Mouse (Mus musculus): ENCODE results near the gene Clec5a. TPM values are rescaled to one million over a fixed set of nuclear protein-coding genes. Genes with fewer than 3 reads are reported as not detected.
A peak's percentile ranks its signal among the peaks of the same experiment; 100 is the strongest.

Clec5a gene
- total RNA-seq (2021): 1 to 10 TPM in 1 of 2 experiments, under 1 TPM in 1; 0.68 to 1.9 TPM
- 0.47 and 1.0 TPM in 2 replicates for polyA plus RNA-seq (2012; rRNA removed)
- long read RNA-seq, partial matches to known transcripts: 0 of 2 reads
- long read RNA-seq, other reads (novel, unspliced or antisense): 0 of 2 reads

DNA sequence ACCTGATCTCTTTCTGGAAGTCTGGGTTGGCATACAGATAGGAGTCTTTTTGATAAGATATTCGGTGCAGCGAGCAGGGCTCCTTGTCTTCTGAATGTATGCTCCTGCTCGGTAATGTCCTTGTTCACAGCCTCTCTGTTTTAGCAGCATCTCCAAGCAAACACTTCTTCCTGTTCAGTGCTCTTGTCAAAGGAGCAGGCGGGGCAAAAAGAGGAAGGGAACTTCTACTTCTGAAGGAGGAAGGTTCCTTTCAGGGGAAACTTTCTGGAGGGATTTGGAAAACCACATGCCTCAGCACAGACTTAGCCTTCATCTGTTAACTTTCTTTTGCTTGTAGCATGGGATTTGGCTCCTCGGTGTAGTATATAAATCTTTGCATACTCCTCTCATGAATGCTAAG lies at the start of gene Clec5a:
Clec5a (minus strand) TSS at position 177 of the 400 bp plus-strand sequence.
- intact Hi-C loops (cut with DNase I): no loop called here
- peak in 1 of 2 experiments; percentile 5 for DNase-seq

DNA sequence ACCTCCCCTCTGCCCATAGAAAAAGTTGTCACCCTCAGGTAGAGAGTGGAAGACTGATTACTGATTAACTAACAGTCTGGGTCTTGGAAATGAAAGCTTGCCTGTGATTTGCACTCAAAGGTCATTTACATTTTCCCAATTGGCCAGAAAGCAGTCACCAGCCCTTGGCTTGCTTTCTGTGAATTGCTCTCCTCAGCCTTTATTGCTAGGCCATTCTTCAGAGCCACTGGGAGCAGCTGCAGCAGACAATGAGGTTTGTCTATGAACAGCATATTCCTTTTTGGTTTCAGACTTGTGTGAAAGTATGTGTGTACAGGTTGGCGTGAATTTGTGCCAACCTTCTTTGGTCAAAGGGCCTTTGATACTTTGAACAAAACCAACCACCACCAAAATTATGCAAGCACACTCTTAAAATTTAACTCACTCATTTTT lies 49.0 kb upstream of the Clec5a start:
- no peaks in the 10 kb centered on the region for H3K36me3 ChIP-seq (ENCODE audit: control insufficient read depth, insufficient read depth, low read length)
- DNase-seq: no peak
- H3K9ac ChIP-seq (ENCODE audit: low read depth, low read length): no peak overlapping the region
- no peaks in the 10 kb centered on the region for H3K27me3 ChIP-seq (ENCODE audit: control insufficient read depth, insufficient read depth, low read length)
- H3K4me3 ChIP-seq: no peak overlapping the region
- intact Hi-C loops (cut with DNase I): no loop called here
- H3K4me1 ChIP-seq (ENCODE audit: control insufficient read depth, insufficient read depth, low read length): no peaks in the 10 kb centered on the region
- no peaks in the 10 kb centered on the region for H3K79me2 ChIP-seq (replicated peaks; ENCODE audit: control insufficient read depth, insufficient read depth, low read length)
- 78% methylated on average over 1 of the region's 1 CpGs for WGBS
- no peak for TF ChIP-seq EP300 (IDR thresholded peaks at IDR 0.05; ENCODE audit: insufficient read depth, low read depth, low read length)
- no peak overlapping the region for H3K27ac ChIP-seq

More for the DNA sequence above, at the start of gene Clec5a:
- Histone ChIP-seq H3K4me1 (ENCODE audit: control insufficient read depth, insufficient read depth, low read length) (no peaks in the 10 kb centered on the region), H3K27ac (no peak within 1 kb of the TSS), H3K4me3 (no peak within 1 kb of the TSS), H3K79me2 (replicated peaks; ENCODE audit: control insufficient read depth, insufficient read depth, low read length) (no peaks in the 10 kb centered on the region), H3K9ac (ENCODE audit: low read depth, low read length) (no peak within 1 kb of the TSS), H3K36me3 (ENCODE audit: control insufficient read depth, insufficient read depth, low read length) (no peaks in the 10 kb centered on the region), H3K27me3 (ENCODE audit: control insufficient read depth, insufficient read depth, low read length) (no peaks in the 10 kb centered on the region)
- 59% methylated on average over 5 of the region's 5 CpGs for WGBS
- no peak for TF ChIP-seq POLR2A (IDR thresholded peaks at IDR 0.05; ENCODE audit: insufficient read depth, low read depth, low read length)
- TF ChIP-seq EP300 (IDR thresholded peaks at IDR 0.05; ENCODE audit: insufficient read depth, low read depth, low read length): no peak
- TF ChIP-seq CTCF (IDR thresholded peaks at IDR 0.05): no peak

DNA sequence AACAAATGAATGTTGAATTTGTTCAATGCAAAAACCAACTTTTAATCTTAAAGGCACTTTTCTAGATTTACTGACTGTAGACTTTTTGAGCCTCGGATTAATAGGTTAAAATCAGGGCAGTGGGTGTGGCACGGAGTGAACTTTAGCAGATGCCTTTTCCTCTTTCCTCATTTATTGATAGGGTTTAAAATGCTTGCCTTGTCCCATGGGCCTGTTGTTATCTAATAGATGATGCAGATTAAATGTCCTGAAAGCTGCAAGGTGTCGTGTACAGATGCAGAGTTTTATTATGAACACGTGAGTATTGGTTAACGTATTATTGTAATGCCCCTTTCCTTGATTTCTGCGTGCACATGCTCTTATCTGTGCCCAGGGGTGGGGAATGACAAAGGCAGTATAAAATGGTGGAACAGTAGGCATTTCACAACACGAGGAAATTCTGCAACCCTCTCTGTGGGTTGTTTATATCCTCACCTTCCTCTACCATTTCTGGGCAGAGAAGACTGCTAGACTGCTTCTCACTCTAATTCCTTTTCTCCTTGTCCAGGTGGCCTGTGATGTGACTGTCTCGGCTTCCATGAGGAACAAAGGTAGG lies 42.9 kb upstream of the Clec5a start, which contains the start of gene Mgam:
Mgam (plus strand) TSS at position 426 of the 595 bp plus-strand sequence.
- intact Hi-C loops (cut with DNase I): no loop called here
- no peak for DNase-seq
- H3K27me3 ChIP-seq (ENCODE audit: control insufficient read depth, insufficient read depth, low read length): no peaks in the 10 kb centered on the region
- no peaks in the 10 kb centered on the region for H3K36me3 ChIP-seq (ENCODE audit: control insufficient read depth, insufficient read depth, low read length)
- H3K4me3 ChIP-seq: no peak within 1 kb of the TSS
- no peak for TF ChIP-seq CTCF (IDR thresholded peaks at IDR 0.05)
- no peak for TF ChIP-seq POLR2A (IDR thresholded peaks at IDR 0.05; ENCODE audit: insufficient read depth, low read depth, low read length)
- TF ChIP-seq EP300 (IDR thresholded peaks at IDR 0.05; ENCODE audit: insufficient read depth, low read depth, low read length): no peak
- H3K4me1 ChIP-seq (ENCODE audit: control insufficient read depth, insufficient read depth, low read length): no peaks in the 10 kb centered on the region
- H3K27ac ChIP-seq: no peak within 1 kb of the TSS
- H3K79me2 ChIP-seq (replicated peaks; ENCODE audit: control insufficient read depth, insufficient read depth, low read length): no peaks in the 10 kb centered on the region
- no peak within 1 kb of the TSS for H3K9ac ChIP-seq (ENCODE audit: low read depth, low read length)
- WGBS: 68% methylated on average over 8 of the region's 8 CpGs

DNA sequence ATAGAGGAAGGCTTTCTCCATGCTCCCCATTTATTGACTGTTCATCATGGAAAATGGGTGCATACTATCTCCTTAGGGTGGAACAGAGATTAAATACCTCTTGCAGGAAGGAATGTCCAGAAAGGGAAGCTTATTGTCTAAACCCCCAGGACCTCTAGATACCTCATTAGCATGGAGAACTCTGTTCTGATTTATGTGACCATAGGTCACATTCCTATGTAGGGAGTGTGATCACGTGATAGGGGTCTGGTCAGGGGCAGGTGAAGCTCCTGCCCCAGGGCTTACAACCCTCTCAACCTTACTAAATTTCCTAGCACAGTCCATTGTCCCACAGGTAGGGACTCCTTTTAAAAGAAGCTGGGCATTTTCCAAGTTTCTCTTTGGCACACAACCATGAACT lies 40.5 kb upstream of the Clec5a start:
- Histone ChIP-seq H3K9ac (ENCODE audit: low read depth, low read length) (no peak overlapping the region), H3K27me3 (ENCODE audit: control insufficient read depth, insufficient read depth, low read length) (no peaks in the 10 kb centered on the region), H3K4me3 (no peak overlapping the region), H3K4me1 (ENCODE audit: control insufficient read depth, insufficient read depth, low read length) (no peaks in the 10 kb centered on the region), H3K79me2 (replicated peaks; ENCODE audit: control insufficient read depth, insufficient read depth, low read length) (no peaks in the 10 kb centered on the region), H3K27ac (no peak overlapping the region), H3K36me3 (ENCODE audit: control insufficient read depth, insufficient read depth, low read length) (no peaks in the 10 kb centered on the region)
- no peak for DNase-seq
- intact Hi-C loops (cut with DNase I): no loop called here
- no peak for TF ChIP-seq EP300 (IDR thresholded peaks at IDR 0.05; ENCODE audit: insufficient read depth, low read depth, low read length)
- TF ChIP-seq CTCF (IDR thresholded peaks at IDR 0.05): no peak
- no peak for TF ChIP-seq POLR2A (IDR thresholded peaks at IDR 0.05; ENCODE audit: insufficient read depth, low read depth, low read length)
- WGBS: 40% methylated on average over 1 of the region's 1 CpGs

DNA sequence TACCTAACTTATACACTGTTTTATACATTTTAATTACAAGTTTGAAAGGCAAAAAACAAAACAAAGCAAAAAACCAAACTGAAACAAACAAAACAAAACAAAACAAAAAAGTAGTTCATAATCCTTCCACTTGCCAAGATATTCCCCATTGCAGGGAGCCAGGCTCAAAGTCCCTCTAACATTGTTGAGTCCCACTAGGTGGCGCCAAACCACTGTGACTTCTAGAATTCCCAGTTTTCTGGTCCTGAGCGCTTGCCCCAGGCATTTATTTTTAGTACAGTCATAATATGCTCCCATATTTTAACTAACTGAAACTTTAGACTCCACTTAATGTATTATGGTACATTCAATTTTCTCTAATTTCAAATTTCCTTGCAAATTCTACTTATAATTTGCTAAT lies 32.3 kb upstream of the Clec5a start:
- Histone ChIP-seq H3K4me3 (no peak overlapping the region), H3K27ac (no peak overlapping the region), H3K9ac (ENCODE audit: low read depth, low read length) (no peak overlapping the region), H3K36me3 (ENCODE audit: control insufficient read depth, insufficient read depth, low read length) (no peaks in the 10 kb centered on the region), H3K27me3 (ENCODE audit: control insufficient read depth, insufficient read depth, low read length) (no peaks in the 10 kb centered on the region), H3K79me2 (replicated peaks; ENCODE audit: control insufficient read depth, insufficient read depth, low read length) (no peaks in the 10 kb centered on the region), H3K4me1 (ENCODE audit: control insufficient read depth, insufficient read depth, low read length) (no peaks in the 10 kb centered on the region)
- peak; percentile 30 to 54 for DNase-seq
- no peak for TF ChIP-seq EP300 (IDR thresholded peaks at IDR 0.05; ENCODE audit: insufficient read depth, low read depth, low read length)
- TF ChIP-seq POLR2A (IDR thresholded peaks at IDR 0.05; ENCODE audit: insufficient read depth, low read depth, low read length): no peak
- peak; percentile 89 for TF ChIP-seq CTCF (IDR thresholded peaks at IDR 0.05)
- WGBS: 4% methylated on average over 2 of the region's 2 CpGs
- intact Hi-C loops (cut with DNase I): loop anchor here (1.0 kb wide), 1 partner anchor 71 kb away; no protein-coding TSS in a partner anchor

DNA sequence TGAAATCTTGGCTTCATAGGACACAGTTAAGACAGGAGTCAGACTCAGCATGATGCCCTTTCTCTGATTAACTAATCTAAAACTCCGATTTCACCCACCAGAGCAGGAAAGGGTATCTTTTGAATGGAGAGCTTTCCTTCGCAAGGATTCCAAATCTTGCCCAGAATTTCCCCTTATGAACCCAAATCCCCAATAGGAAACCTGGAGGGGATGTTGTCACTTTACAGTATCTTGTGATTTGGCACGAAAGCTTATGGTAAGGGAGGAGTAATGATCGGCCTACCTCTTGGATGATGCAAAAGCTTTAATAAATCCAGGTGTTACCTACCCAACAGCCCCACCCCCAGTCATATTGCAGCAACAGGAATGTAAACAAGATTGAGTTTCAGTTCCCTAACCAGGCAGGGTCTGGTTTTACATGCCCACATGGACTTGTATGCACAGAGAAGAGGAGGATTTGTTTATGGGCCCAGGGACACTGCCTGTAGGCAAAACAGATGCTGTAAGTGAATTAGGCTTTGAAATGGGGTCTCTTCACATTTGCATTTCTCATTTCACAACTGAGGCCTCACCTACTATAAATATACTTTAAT lies 27.7 kb upstream of the Clec5a start, which contains the start of gene Tas2r138:
Tas2r138 (minus strand) TSS at position 51 of the 593 bp plus-strand sequence.
- intact Hi-C loops (cut with DNase I): no loop called here

More for the DNA sequence above, 27.7 kb upstream of the Clec5a start, which contains the start of gene Tas2r138:
- 81% methylated on average over 4 of the region's 4 CpGs for WGBS
- Histone ChIP-seq H3K79me2 (replicated peaks; ENCODE audit: control insufficient read depth, insufficient read depth, low read length) (no peaks in the 10 kb centered on the region), H3K27ac (no peak within 1 kb of the TSS), H3K27me3 (ENCODE audit: control insufficient read depth, insufficient read depth, low read length) (no peaks in the 10 kb centered on the region), H3K4me1 (ENCODE audit: control insufficient read depth, insufficient read depth, low read length) (no peaks in the 10 kb centered on the region), H3K9ac (ENCODE audit: low read depth, low read length) (no peak within 1 kb of the TSS), H3K36me3 (ENCODE audit: control insufficient read depth, insufficient read depth, low read length) (no peaks in the 10 kb centered on the region), H3K4me3 (no peak within 1 kb of the TSS)
- no peak for TF ChIP-seq EP300 (IDR thresholded peaks at IDR 0.05; ENCODE audit: insufficient read depth, low read depth, low read length)
- TF ChIP-seq POLR2A (IDR thresholded peaks at IDR 0.05; ENCODE audit: insufficient read depth, low read depth, low read length): no peak
- TF ChIP-seq CTCF (IDR thresholded peaks at IDR 0.05): no peak
- no peak for DNase-seq
